Mouse (Mus musculus) megakaryocyte, embryonic 14.5 days (primary cell): ENCODE measurements around the gene Hsd11b2. TPM values are rescaled to one million over a fixed set of nuclear protein-coding genes. Genes with fewer than 3 reads are reported as not detected.

Source experiments
- H3K27me3 ChIP-seq: replicated peaks from 2 replicates; pipeline ENCODE3; 2012; ENCODE audit warnings: inconsistent platforms
- H3K36me3 ChIP-seq: replicated peaks from 2 replicates; pipeline ENCODE3; 2012; ENCODE audit warnings: low read length, inconsistent platforms, mixed read lengths
- H3K4me1 ChIP-seq: 2 replicates; pipeline ENCODE4 v1.6.1; 2012; ENCODE audit warnings: inconsistent platforms
- H3K4me3 ChIP-seq: replicated peaks from 2 replicates; pipeline ENCODE3; 2012; ENCODE audit warnings: moderate library complexity, mild to moderate bottlenecking, inconsistent platforms
- H3K9me3 ChIP-seq: 2 replicates; pipeline ENCODE4 v1.6.1; 2012; ENCODE audit warnings: inconsistent platforms
- FLI1 ChIP-seq: IDR thresholded peaks from 2 replicates; pipeline ENCODE4 v1.6.1; 2012; ENCODE audit warnings: low read length, inconsistent platforms, mixed read lengths
- GATA1 ChIP-seq: IDR thresholded peaks from 3 replicates; pipeline ENCODE4 v1.6.1; 2012; ENCODE audit warnings: mixed read lengths, low read length, inconsistent platforms, borderline replicate concordance
- polyA plus RNA-seq: library from polyadenylated mRNA; stranded (reverse); fragments of >175 nt; gene quantifications from 2 replicates; pipeline ENCODE4 v1.2.3, GENCODE M21; 2012; ENCODE audit warnings: low replicate concordance; ENCODE audit not compliant: insufficient read depth

Hsd11b2 gene
- polyA plus RNA-seq, 1 experiment: 0.12 TPM

DNA sequence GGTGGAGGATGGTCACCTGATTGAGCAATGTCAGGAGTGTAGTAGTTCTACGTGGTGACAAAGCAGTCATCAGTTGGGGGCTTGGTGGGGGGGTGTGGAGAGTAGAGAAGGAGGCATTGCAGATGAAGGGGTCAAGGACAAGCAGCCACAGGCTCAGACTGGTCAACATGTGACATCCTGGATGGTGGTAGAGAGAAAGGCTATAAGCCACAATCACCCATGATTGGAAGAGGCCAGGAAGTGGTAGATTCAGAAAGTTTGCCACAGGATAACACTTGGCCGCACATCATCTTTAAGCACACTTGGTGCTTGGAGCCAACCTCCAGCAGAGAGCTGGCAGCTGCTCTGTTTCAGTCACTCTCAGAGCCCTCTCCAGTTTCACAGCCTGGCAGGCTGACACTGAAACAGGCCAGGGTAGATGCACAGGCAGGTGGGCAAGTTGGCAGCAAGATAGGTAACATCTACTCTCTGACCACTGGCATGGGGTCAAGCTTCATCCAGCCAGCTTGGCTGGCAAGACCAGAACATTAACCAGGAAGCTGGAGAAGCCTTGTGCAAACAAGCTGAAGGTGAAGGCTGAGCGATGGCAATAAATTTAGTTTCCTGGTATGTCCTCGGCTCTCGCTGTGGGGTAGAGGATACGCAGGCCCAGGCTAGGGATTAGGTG lies 18.6 kb downstream of the Hsd11b2 start:
- Histone ChIP-seq H3K36me3 (peaks cover 89% of the 10 kb centered on the region), H3K9me3 (no peaks in the 10 kb centered on the region), H3K4me3 (no peak overlapping the region), H3K4me1 (peaks cover 67% of the 10 kb centered on the region), H3K27me3 (no peaks in the 10 kb centered on the region)
- TF ChIP-seq FLI1 (no peak), GATA1 (no peak)

DNA sequence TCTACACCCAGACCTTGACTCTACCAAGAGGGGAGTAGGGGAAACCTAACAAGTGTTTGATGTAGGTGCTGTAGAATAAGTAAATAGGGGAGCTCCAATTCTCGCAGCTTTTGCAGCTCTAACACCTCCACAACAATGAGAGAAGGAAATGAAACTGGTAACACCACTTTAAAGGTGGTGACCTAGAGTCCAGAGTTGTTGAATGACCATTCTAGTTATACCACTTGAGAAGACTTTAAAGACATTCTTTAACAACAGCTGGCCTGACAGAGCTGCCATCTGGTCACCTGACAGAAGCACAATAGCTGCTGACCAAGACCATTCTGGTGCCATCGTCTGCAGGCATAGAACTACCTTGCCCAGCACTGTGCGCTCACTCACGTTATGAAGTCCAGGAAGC lies 20.4 kb downstream of the Hsd11b2 start:
- Histone ChIP-seq H3K4me1 (peaks cover 67% of the 10 kb centered on the region), H3K27me3 (no peaks in the 10 kb centered on the region), H3K36me3 (peaks cover 78% of the 10 kb centered on the region), H3K4me3 (no peak overlapping the region), H3K9me3 (no peaks in the 10 kb centered on the region)
- no peak for TF ChIP-seq GATA1
- TF ChIP-seq FLI1: no peak

DNA sequence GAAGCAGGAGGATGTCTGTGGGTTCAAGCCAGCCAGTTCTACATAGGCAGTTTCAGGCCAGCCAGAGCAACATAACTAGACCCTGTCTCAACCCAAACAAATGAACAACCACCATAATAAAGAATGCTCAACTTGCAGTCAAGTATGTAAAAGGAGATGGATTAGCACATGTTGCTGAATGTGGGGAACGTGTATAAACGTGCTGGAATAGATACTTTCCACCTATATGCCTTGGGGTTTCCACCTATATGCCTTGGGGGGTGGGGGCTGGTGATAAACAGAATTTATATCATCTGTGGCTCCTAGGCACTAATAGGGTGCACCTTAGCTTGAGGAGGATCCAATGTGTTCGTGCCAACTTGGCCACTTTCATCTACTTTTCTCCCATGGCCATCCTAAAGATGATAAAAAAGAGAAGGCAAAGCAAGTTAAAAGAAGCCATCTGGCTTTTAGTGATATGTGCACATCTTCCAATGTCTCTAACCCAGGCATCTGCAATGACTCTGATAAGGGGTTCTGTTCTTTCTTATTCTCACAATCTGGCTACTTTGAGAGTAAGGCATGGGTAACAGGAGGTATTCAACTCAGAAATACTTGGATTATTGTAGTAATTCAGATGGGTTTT lies 23.6 kb downstream of the Hsd11b2 start:
- no peaks in the 10 kb centered on the region for H3K9me3 ChIP-seq
- TF ChIP-seq GATA1: no peak
- no peak for TF ChIP-seq FLI1
- peaks cover 76% of the 10 kb centered on the region for H3K4me1 ChIP-seq
- H3K36me3 ChIP-seq: peaks cover 73% of the 10 kb centered on the region
- no peak overlapping the region for H3K4me3 ChIP-seq
- H3K27me3 ChIP-seq: no peaks in the 10 kb centered on the region

DNA sequence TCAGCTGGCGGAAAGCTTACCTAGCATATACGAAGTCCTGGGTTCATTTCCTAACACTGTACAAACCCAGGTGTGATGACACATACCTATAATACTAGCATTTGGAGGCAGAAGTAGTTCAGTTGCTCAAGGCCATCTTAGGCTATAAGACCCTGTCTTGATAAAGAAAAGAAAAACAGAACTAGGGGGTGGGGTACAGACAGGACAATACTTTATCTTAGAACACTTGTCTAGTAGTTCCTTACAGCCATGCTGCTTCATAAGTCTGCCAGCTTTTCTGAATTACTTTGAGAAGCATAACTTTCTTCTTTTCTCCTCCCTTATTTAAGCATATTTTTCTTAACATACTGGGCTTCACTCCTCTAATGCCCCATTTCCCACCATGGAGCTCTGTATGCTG lies 24.3 kb downstream of the Hsd11b2 start:
- Histone ChIP-seq H3K36me3 (peaks cover 66% of the 10 kb centered on the region), H3K9me3 (no peaks in the 10 kb centered on the region), H3K4me3 (no peak overlapping the region), H3K4me1 (peaks cover 73% of the 10 kb centered on the region), H3K27me3 (no peaks in the 10 kb centered on the region)
- no peak for TF ChIP-seq GATA1
- TF ChIP-seq FLI1: no peak

DNA sequence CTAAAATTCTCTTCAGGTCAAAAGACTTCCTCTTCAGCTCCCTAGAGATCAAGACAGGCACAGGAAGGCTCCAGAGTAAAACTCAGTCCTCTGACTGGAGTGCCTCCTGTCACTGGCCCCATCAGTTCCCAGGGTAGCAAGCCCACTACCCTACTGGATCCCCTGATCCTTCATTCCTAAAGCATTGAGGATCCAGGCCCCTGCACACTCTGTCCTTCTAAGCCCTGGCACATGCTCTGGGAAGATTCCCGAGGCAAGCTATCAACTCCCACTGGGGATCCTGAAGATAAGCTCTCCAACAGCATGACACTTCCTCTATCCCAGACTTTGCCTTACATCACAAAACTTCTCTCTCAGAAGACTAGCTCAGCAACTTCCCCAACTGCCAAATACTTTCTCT lies 25.1 kb downstream of the Hsd11b2 start:
- no peaks in the 10 kb centered on the region for H3K9me3 ChIP-seq
- H3K36me3 ChIP-seq: peaks cover 61% of the 10 kb centered on the region
- H3K4me1 ChIP-seq: peaks cover 67% of the 10 kb centered on the region
- H3K4me3 ChIP-seq: no peak overlapping the region
- no peaks in the 10 kb centered on the region for H3K27me3 ChIP-seq
- TF ChIP-seq GATA1 (no peak), FLI1 (no peak)

DNA sequence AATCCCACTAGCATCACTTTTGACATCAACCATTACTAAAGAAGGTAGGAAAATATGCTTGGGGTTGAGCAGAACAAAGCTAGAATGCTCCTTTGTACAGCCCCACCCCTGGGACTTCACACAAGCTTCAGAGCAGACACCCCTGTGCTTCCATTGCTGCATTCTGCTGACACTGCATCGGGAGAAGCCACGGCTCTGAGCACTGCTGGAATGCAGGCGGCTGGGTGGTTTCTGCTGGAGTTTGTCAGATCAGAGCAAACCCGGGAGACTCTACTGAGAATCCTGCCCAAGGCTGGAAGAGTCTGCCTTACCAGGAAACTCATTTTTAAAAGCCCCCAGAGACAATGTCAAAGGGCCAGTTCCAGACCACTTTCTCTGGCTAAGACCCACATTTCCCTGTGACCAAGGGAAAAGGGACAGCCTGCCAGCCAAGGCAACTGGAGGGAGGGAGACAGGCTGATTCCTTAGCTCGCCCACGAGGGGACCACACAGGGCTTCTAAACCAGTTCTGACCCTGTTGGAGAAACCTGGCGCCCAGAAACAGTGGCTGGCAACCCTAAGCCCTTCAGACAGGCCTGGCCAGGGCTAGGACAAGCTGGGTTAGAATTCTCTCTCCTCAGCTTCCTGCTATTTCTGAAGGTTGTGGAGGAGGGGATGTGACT lies 26.1 kb downstream of the Hsd11b2 start:
- peaks cover 67% of the 10 kb centered on the region for H3K4me1 ChIP-seq
- peaks cover 54% of the 10 kb centered on the region for H3K36me3 ChIP-seq
- H3K9me3 ChIP-seq: no peaks in the 10 kb centered on the region
- TF ChIP-seq GATA1 (no peak), FLI1 (no peak)
- H3K27me3 ChIP-seq: no peaks in the 10 kb centered on the region
- no peak overlapping the region for H3K4me3 ChIP-seq

DNA sequence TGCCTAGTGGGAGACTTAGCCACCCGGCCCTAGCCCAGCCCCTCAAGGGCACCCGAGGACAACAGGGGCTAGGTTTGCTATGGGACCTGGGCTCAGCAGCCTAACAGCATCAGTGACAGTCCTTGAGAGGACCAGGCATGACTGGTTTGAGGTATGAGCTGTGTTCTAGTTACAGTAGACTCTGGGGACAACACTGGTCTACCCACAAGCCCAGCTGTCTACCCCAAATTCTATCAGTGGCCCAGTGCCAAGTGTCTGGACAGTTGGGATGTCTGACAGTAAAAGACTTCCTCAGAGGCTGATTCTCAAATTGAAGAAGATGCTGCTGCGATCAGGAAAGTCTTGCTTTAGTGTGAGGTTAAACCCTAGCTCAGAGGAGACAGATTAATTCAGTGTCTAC lies 26.7 kb downstream of the Hsd11b2 start:
- H3K27me3 ChIP-seq: no peaks in the 10 kb centered on the region
- peaks cover 73% of the 10 kb centered on the region for H3K4me1 ChIP-seq
- H3K36me3 ChIP-seq: peaks cover 57% of the 10 kb centered on the region
- H3K4me3 ChIP-seq: no peak overlapping the region
- H3K9me3 ChIP-seq: no peaks in the 10 kb centered on the region
- TF ChIP-seq GATA1 (no peak), FLI1 (no peak)

DNA sequence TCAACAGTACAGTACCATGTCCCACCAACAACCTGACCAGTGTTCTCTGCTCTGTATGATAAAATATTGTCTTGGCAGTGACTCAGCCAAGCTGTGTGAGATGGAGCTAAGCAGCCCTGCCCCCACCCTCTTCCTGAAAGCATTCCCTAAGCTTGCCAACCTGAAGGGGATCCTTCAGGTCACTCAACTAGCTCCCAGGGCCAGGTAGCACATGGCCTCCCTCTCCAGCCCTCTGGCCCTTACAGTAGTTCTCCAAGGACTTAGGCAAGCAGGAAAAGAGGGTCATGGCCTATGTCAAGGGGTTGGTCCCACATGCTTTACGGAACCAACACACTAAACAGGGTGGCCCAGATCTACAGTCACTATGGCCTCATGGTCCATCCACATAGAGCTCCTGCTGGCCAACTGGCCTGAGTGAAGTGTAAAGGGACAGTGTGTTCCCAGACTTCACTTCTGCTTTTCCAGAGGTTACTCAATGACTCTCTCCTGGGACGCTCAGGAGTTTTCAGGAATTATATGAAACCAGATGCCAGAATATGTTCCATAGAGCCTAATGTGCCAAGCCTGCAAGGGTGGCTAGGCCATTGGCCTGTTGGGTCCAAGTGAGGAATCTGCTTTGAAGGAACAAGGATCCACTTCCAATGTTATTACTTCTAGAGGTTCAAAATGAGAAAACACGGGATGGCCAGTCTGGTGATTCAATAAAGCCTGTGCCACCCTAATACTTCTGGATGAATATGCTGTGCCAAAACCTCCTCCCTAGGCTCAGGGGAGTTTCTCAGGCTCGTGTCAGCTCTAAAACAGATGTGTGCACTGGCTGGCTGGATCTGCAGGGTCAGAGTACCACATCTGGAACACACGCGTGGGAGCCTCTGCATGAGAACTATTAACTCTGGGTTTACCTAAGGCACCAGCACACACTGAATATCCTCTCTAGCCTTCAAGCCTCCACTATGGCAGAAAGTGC lies 28.1 kb downstream of the Hsd11b2 start:
- Histone ChIP-seq H3K4me3 (peak overlapping the region; percentile 57), H3K27me3 (no peaks in the 10 kb centered on the region), H3K9me3 (no peaks in the 10 kb centered on the region), H3K36me3 (peaks cover 60% of the 10 kb centered on the region), H3K4me1 (peaks cover 81% of the 10 kb centered on the region)
- no peak for TF ChIP-seq FLI1
- no peak for TF ChIP-seq GATA1

DNA sequence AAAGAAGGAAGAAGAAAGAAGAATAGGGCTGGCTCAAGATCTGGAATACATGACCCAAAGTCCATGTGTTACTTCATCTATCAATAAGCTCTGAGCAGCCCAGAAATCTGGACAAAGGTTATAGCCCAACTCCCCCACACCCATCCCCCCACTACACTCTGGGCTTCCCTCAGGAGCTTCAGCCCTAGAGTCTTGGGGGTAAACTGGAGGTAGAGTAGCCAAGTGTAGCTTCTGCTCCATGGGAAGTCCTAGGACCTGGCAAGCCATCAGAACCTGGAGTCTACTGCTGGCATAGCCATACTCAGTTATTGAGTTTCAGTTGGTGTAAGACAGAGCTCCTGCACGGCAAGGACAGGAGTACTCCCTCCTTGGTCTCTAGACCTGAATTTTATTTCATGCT lies 31.0 kb downstream of the Hsd11b2 start:
- H3K4me1 ChIP-seq: peaks cover 81% of the 10 kb centered on the region
- TF ChIP-seq GATA1 (no peak), FLI1 (no peak)
- H3K4me3 ChIP-seq: no peak overlapping the region
- no peaks in the 10 kb centered on the region for H3K9me3 ChIP-seq
- peaks cover 64% of the 10 kb centered on the region for H3K36me3 ChIP-seq
- H3K27me3 ChIP-seq: no peaks in the 10 kb centered on the region
